Mouse (Mus musculus) limb, embryonic 13.5 days (tissue): Measurements from ENCODE around the gene Grb10. TPM values are rescaled to one million over a fixed set of nuclear protein-coding genes. Genes with fewer than 3 reads are reported as not detected.

Experiments
- ATAC-seq: fragments of 200-750 bp; cut with Nextera tagmentation; 2 replicates; pipeline ENCODE4 v1.8.0; 2017; ENCODE audit warnings: low read depth, moderate number of reproducible peaks, moderate TSS enrichment; ENCODE audit not compliant: low FRiP score
- H3K27ac ChIP-seq: fragments of 300-500 bp; sonication (generic); 2 replicates; pipeline ENCODE4 v1.5.1; 2015; ENCODE audit warnings: inconsistent platforms, mild to moderate bottlenecking, moderate library complexity
- H3K27me3 ChIP-seq: fragments of 300-500 bp; sonication (generic); 2 replicates; pipeline ENCODE4 v1.6.1; 2015; ENCODE audit warnings: mild to moderate bottlenecking, inconsistent platforms
- H3K36me3 ChIP-seq: fragments of 300-500 bp; sonication (generic); 2 replicates; pipeline ENCODE4 v1.6.1; 2015; ENCODE audit warnings: inconsistent platforms, mild to moderate bottlenecking, moderate library complexity
- H3K4me1 ChIP-seq: fragments of 300-500 bp; sonication (generic); 2 replicates; pipeline ENCODE4 v1.6.1; 2015; ENCODE audit warnings: inconsistent platforms
- H3K4me2 ChIP-seq: fragments of 300-500 bp; sonication (generic); replicated peaks from 2 replicates; pipeline ENCODE4 v1.6.1; 2015; ENCODE audit warnings: inconsistent platforms, mild to moderate bottlenecking, moderate library complexity
- H3K4me3 ChIP-seq: fragments of 300-500 bp; sonication (generic); 2 replicates; pipeline ENCODE4 v1.5.1; 2015; ENCODE audit warnings: moderate library complexity, mild to moderate bottlenecking, inconsistent platforms
- H3K9ac ChIP-seq: fragments of 300-500 bp; sonication (generic); 2 replicates; pipeline ENCODE4 v1.6.1; 2015; ENCODE audit warnings: mild to moderate bottlenecking, inconsistent platforms
- H3K9me3 ChIP-seq: fragments of 300-500 bp; sonication (generic); 2 replicates; pipeline ENCODE4 v1.6.1; 2016; ENCODE audit warnings: inconsistent platforms
- WGBS: fragments of 180-500 bp; shearing (Covaris S2); methylation state at CpG from one replicate; pipeline ENCODE4 v1.1.7; 2015; 5-methylcytosine and 5-hydroxymethylcytosine counted together
- polyA plus RNA-seq: library from polyadenylated mRNA; unstranded; fragments of >200 nt; fragmentation: Nextera tagmentation; extraction: Ambion mirVana; gene quantifications from 2 replicates; pipeline ENCODE4 v1.2.1, GENCODE M21; 2015

Grb10 gene
- polyA plus RNA-seq, 1 experiment from 2014 or later, result 614 TPM

GRCm38 (mm10) chr11:11922106-11922505, 116.4 kb downstream of the Grb10 start:
- Histone ChIP-seq H3K27ac (no peak overlapping the region), H3K9me3 (no peaks in the 10 kb centered on the region), H3K36me3 (no peaks in the 10 kb centered on the region), H3K4me3 (no peak overlapping the region), H3K4me2 (no peak overlapping the region), H3K27me3 (no peaks in the 10 kb centered on the region), H3K4me1 (no peaks in the 10 kb centered on the region; the same call in 1 of the 2 replicates), H3K9ac (no peak overlapping the region)
- no peak for ATAC-seq
- WGBS, result 81% methylated on average over 2 of the region's 2 CpGs

- Histone ChIP-seq H3K27me3 (no peaks in the 10 kb centered on the region), H3K4me3 (no peak overlapping the region), H3K4me1 (peaks cover 4% of the 10 kb centered on the region; the same call in 1 of the 2 replicates), H3K36me3 (no peaks in the 10 kb centered on the region), H3K27ac (peak overlapping the region; percentile 69), H3K9me3 (no peaks in the 10 kb centered on the region), H3K4me2 (no peak overlapping the region; the same call in 1 of the 2 replicates), H3K9ac (no peak overlapping the region)
- ATAC-seq, result peak; percentile 84; the same call in 1 of the 2 replicates
- WGBS, result 30% methylated on average over 7 of the region's 7 CpGs
Measured at GRCm38 (mm10) chr11:11907703-11908413, 130.6 kb downstream of the Grb10 start.

GRCm38 (mm10) chr11:11905518-11905917, 133.0 kb downstream of the Grb10 start:
- Histone ChIP-seq H3K9me3 (no peaks in the 10 kb centered on the region), H3K9ac (no peak overlapping the region), H3K27ac (no peak overlapping the region), H3K4me1 (peaks cover 4% of the 10 kb centered on the region; the same call in 1 of the 2 replicates), H3K36me3 (no peaks in the 10 kb centered on the region), H3K27me3 (no peaks in the 10 kb centered on the region), H3K4me3 (no peak overlapping the region), H3K4me2 (no peak overlapping the region)
- ATAC-seq, result no peak

GRCm38 (mm10) chr11:11904995-11905394, 133.5 kb downstream of the Grb10 start:
- WGBS, result 73% methylated on average over 5 of the region's 5 CpGs
- H3K4me1 ChIP-seq, result peaks cover 4% of the 10 kb centered on the region; the same call in 1 of the 2 replicates

GRCm38 (mm10) chr11:11901509-11901908, 137.0 kb downstream of the Grb10 start:
- H3K4me1 ChIP-seq, result no peaks in the 10 kb centered on the region
- 66% methylated on average over 5 of the region's 5 CpGs for WGBS
- no peak overlapping the region for H3K9ac ChIP-seq
- no peak overlapping the region for H3K4me2 ChIP-seq
- no peaks in the 10 kb centered on the region for H3K9me3 ChIP-seq
- H3K27ac ChIP-seq, result no peak overlapping the region
- H3K27me3 ChIP-seq, result no peaks in the 10 kb centered on the region
- H3K36me3 ChIP-seq, result no peaks in the 10 kb centered on the region
- H3K4me3 ChIP-seq, result no peak overlapping the region
- ATAC-seq, result 0 out of 2 replicates have a peak, but pooled peaks have one; percentile 44

More at GRCm38 (mm10) chr11:11904995-11905394, 133.5 kb downstream of the Grb10 start:
- Histone ChIP-seq H3K27me3 (no peaks in the 10 kb centered on the region), H3K36me3 (no peaks in the 10 kb centered on the region), H3K4me3 (no peak overlapping the region), H3K9ac (no peak overlapping the region), H3K9me3 (no peaks in the 10 kb centered on the region), H3K27ac (no peak overlapping the region), H3K4me2 (no peak overlapping the region)
- ATAC-seq, result no peak

GRCm38 (mm10) chr11:11898496-11898895, 140.0 kb downstream of the Grb10 start:
- ATAC-seq, result no peak
- WGBS, result 86% methylated on average over 3 of the region's 3 CpGs
- Histone ChIP-seq H3K4me3 (no peak overlapping the region), H3K36me3 (no peaks in the 10 kb centered on the region), H3K27ac (no peak overlapping the region), H3K9ac (no peak overlapping the region), H3K27me3 (no peaks in the 10 kb centered on the region), H3K4me2 (no peak overlapping the region), H3K9me3 (no peaks in the 10 kb centered on the region), H3K4me1 (no peaks in the 10 kb centered on the region)

- H3K9me3 ChIP-seq, result no peaks in the 10 kb centered on the region
- H3K4me3 ChIP-seq, result no peak within 1 kb of the TSS
- no peaks in the 10 kb centered on the region for H3K36me3 ChIP-seq
- no peak for ATAC-seq
- no peak within 1 kb of the TSS for H3K4me2 ChIP-seq
- no peak within 1 kb of the TSS for H3K9ac ChIP-seq
- peaks cover 5% of the 10 kb centered on the region; the same call in 1 of the 2 replicates for H3K4me1 ChIP-seq
- WGBS, result 89% methylated on average over 12 of the region's 12 CpGs
- no peaks in the 10 kb centered on the region for H3K27me3 ChIP-seq
- H3K27ac ChIP-seq, result no peak within 1 kb of the TSS
Measured at GRCm38 (mm10) chr11:11897645-11898357, 140.7 kb downstream of the Grb10 start, which contains the start of gene Ddc. TSS of gene Ddc (minus strand) at chr11:11898144.

- no peak overlapping the region for H3K4me2 ChIP-seq
- H3K27ac ChIP-seq, result no peak overlapping the region
- H3K9ac ChIP-seq, result no peak overlapping the region
- WGBS, result 93% methylated on average over 2 of the region's 2 CpGs
- no peaks in the 10 kb centered on the region for H3K27me3 ChIP-seq
- ATAC-seq, result no peak
- H3K9me3 ChIP-seq, result no peaks in the 10 kb centered on the region
- H3K4me3 ChIP-seq, result no peak overlapping the region
- H3K4me1 ChIP-seq, result peaks cover 8% of the 10 kb centered on the region; the same call in 1 of the 2 replicates
- H3K36me3 ChIP-seq, result no peaks in the 10 kb centered on the region
Measured at GRCm38 (mm10) chr11:11895479-11895878, 143.0 kb downstream of the Grb10 start.

GRCm38 (mm10) chr11:11893769-11894168, 144.7 kb downstream of the Grb10 start:
- no peak overlapping the region for H3K4me3 ChIP-seq
- no peaks in the 10 kb centered on the region for H3K9me3 ChIP-seq
- ATAC-seq, result no peak
- no peaks in the 10 kb centered on the region for H3K36me3 ChIP-seq
- no peak overlapping the region for H3K27ac ChIP-seq
- WGBS, result 94% methylated on average over 1 of the region's 1 CpGs
- H3K4me1 ChIP-seq, result peaks cover 11% of the 10 kb centered on the region; the same call in 1 of the 2 replicates
- no peak overlapping the region for H3K4me2 ChIP-seq
- H3K27me3 ChIP-seq, result no peaks in the 10 kb centered on the region
- H3K9ac ChIP-seq, result no peak overlapping the region

- Histone ChIP-seq H3K4me1 (peaks cover 15% of the 10 kb centered on the region; the same call in 1 of the 2 replicates), H3K27me3 (no peaks in the 10 kb centered on the region), H3K4me2 (no peak overlapping the region), H3K27ac (0 out of 2 replicates have a peak overlapping the region, but pooled peaks have one; percentile 4), H3K36me3 (no peaks in the 10 kb centered on the region), H3K4me3 (no peak overlapping the region), H3K9ac (no peak overlapping the region), H3K9me3 (no peaks in the 10 kb centered on the region)
- peak; percentile 76 for ATAC-seq
- 41% methylated on average over 10 of the region's 10 CpGs for WGBS
Measured at GRCm38 (mm10) chr11:11892993-11893602, 145.4 kb downstream of the Grb10 start.

GRCm38 (mm10) chr11:11891832-11892231, 146.7 kb downstream of the Grb10 start:
- Histone ChIP-seq H3K4me1 (peaks cover 18% of the 10 kb centered on the region), H3K9me3 (no peaks in the 10 kb centered on the region), H3K4me2 (no peak overlapping the region), H3K4me3 (no peak overlapping the region), H3K9ac (no peak overlapping the region), H3K36me3 (no peaks in the 10 kb centered on the region), H3K27ac (no peak overlapping the region), H3K27me3 (no peaks in the 10 kb centered on the region)
- ATAC-seq, result no peak

GRCm38 (mm10) chr11:11890139-11890741, 148.2 kb downstream of the Grb10 start:
- Histone ChIP-seq H3K4me3 (no peak overlapping the region), H3K4me1 (peaks cover 31% of the 10 kb centered on the region), H3K27ac (no peak overlapping the region), H3K36me3 (no peaks in the 10 kb centered on the region), H3K27me3 (no peaks in the 10 kb centered on the region), H3K9ac (no peak overlapping the region), H3K4me2 (no peak overlapping the region), H3K9me3 (no peaks in the 10 kb centered on the region)
- ATAC-seq, result no peak
- 79% methylated on average over 10 of the region's 10 CpGs for WGBS
